Mouse (Mus musculus) Patski (cell line): ENCODE data around the gene Tcl1. TPM values are rescaled to one million over a fixed set of nuclear protein-coding genes. Genes with fewer than 3 reads are reported as not detected.
"Not testable (repeated sequence)": the region's sequence is repeated elsewhere in the genome, so short reads cannot be mapped to it uniquely, and the experiment has no call there.

ENCODE experiments used
- ATAC-seq: fragments of 100-300 bp; one replicate; pipeline ENCODE4 v1.8.0; 2021
- CTCF ChIA-PET: fragments of 350-600 bp; sonication (Branson Sonifier 250); formaldehyde crosslinking; loops from one replicate; lab custom pipeline; 2022; ENCODE audit warnings: inconsistent platforms; lab: Charles Lee
- POLR2A ChIA-PET: fragments of 350-600 bp; sonication (Branson Sonifier 250); formaldehyde crosslinking; loops from one replicate; lab custom pipeline; 2022; ENCODE audit warnings: antibody characterized with exemption, inconsistent platforms; lab: Charles Lee
- DNase-seq: peaks from one replicate; pipeline ENCODE4 v3.0.0-alpha.2; 2011; ENCODE audit warnings: low read depth, low spot score
- H3K27me3 ChIP-seq: fragments of 371-371 bp; one replicate; pipeline ENCODE4 v1.5.1; 2021
- CTCF ChIP-seq: fragments of 100-300 bp; IDR thresholded peaks from one replicate; pipeline ENCODE4 v1.5.1; 2021
- in situ Hi-C: fragments of 300-500 bp; cut with MboI; formaldehyde crosslinking; loops from 3 replicates; pipeline ENCODE4 v1.11.1; 2018; ENCODE audit warnings: low pct_unique_long_range_greater_than_20kb, mixed read lengths
- polyA plus RNA-seq: library from polyadenylated mRNA; unstranded; gene quantifications from one replicate; pipeline ENCODE4 v1.2.3, GENCODE M21; 2021

The Tcl1 gene
- polyA plus RNA-seq, 1 experiment from 2014 or later: not detected

DNA sequence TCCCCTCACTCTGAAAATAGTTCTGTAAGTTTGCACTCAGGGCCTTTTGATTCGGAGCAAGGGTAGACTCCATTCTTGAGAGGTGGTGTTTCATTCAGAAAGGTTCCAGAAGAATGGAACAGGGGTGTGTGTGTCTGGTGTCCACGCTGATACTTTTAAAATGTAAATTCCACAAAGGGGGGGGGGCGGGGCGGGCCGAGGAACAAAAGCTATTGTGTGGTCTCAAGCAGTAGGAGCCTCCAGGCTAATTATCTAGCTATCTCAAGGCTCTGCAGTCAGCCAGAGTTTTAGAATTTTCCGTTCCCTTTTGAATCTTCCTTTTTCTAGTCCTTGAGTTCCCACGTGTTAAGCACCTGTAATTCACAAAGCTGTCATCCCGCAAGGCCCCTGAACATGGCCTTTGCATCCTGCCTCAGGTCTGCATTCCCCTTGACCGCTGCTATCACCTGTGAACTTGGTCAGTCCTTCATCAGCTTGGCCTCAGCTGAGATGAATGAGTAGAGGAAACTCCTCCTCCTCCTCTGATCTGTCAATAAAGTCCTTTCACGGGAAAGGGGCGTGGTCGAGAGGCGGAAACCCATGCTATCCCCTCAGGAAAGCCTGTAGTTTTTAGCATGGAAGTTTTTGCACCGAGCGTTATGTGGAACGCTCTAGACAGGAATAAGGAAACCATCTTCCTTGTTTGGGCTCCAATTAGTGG is 2.2 kb upstream of the Tcl1 start:
- DNase-seq: no peak
- in situ Hi-C loops: no loop called here
- peaks cover 11% of the 10 kb centered on the region for H3K27me3 ChIP-seq
- ChIA-PET POLR2A (no interaction called here), CTCF (no interaction called here)
- ATAC-seq: no peak
- no peak for TF ChIP-seq CTCF

DNA sequence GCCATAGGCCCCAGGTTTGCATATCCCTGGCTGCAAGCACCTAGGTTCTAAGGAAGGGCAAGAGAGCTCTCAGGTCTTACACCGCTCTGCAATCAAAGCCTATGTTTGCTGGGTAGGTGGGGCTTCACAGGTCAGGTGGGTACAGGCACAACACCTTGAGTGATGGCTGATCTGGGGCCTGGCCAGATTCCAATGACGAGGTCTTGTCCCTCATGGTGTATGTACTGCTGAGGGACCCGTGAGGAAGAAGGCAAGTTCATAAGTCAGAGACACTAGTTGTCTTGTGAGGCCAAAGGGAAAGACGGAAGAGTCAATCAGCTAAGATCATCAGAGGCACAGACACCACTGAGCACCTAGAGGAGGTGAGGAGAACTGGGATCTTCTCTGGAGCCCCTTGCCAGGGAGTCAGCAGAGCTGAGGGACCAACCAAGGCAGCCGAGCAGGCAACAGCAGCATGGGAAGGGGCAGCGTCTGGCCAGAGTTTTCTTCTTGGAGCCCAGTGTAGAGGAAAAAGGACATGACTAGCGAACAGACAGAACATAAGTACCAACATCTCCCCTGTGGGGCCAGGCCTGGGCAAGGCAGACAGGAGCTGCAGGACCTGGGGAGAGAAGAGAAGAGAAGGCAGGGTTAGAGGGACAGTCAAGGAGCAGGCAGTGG is 5.4 kb downstream of the Tcl1 start:
- peaks cover 23% of the 10 kb centered on the region for H3K27me3 ChIP-seq
- in situ Hi-C loops: no loop called here
- ATAC-seq (no peak), DNase-seq (no peak)
- TF ChIP-seq CTCF: no peak
- ChIA-PET POLR2A (no interaction called here), CTCF (no interaction called here)

DNA sequence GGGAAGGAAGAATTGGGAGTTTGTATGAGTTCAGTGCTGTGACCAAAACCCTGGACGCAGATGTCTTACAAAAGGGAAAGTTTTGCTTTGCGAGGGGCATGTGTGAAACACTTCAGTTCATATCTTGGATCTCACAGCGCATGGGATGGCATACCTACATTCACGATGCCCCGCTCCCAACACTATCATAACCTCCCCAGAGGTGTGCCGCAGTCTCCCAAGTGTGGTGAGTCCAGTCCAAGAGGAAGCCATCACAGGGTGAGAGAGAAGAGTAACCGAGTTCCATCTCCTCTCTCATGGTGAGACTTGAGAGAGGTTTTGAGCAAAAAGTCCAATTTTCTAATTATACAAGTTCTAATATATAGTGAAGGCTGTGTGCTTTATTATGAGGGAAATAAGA is 13.4 kb downstream of the Tcl1 start:
- POLR2A ChIA-PET: no interaction called here
- in situ Hi-C loops: no loop called here
- no peak for ATAC-seq
- no peak for TF ChIP-seq CTCF
- CTCF ChIA-PET: no interaction called here
- DNase-seq: no peak
- H3K27me3 ChIP-seq: peaks cover 27% of the 10 kb centered on the region

DNA sequence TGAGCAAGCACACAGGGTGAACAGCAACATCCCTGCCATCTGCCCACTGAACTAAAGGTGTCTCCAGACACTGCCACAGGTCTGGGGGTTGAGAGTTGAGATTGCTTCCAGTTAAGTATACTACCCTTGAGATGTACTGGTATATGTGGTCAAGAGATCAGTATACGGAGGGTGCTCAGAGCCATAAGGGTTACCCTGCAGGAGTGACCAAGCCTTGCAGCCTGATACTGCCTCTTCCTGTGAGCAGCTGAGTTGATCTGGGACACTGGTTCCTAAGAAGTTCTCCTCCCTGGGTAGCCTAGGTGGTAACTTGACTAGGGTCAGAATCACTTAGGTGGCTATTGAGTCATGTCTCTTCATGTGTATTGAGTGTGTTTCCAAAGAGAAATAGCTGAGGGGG is 14.2 kb downstream of the Tcl1 start:
- ChIA-PET CTCF (no interaction called here), POLR2A (no interaction called here)
- in situ Hi-C loops: no loop called here
- TF ChIP-seq CTCF: no peak
- no peak for DNase-seq
- H3K27me3 ChIP-seq: peaks cover 21% of the 10 kb centered on the region
- ATAC-seq: no peak

DNA sequence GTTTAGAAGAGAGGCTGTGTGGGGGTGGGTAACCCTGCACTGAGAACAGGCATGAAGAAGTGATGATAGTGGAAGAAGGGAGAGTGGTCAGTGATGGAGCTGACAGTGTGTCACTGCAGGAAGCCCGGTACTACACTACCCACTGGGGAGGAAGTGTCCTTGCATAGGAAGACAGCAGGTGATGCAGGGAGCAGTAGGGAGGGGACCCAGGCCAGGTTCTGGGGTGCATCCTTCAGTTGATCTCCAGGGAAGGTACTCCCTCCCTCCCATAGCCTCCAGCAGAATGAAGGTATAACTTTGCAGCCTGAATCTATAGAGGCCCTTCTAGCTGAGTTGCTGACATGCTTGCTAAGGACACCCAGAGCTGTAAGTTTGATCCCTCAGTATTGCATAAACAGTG is 15.5 kb downstream of the Tcl1 start:
- ChIA-PET CTCF (no interaction called here), POLR2A (interaction anchor here (0.7 kb wide), 1 partner anchor 1581 kb away, joined by 4 read pairs; no protein-coding TSS in a partner anchor)
- peaks cover 19% of the 10 kb centered on the region for H3K27me3 ChIP-seq
- TF ChIP-seq CTCF: no peak
- ATAC-seq (no peak), DNase-seq (no peak)
- in situ Hi-C loops: no loop called here

DNA sequence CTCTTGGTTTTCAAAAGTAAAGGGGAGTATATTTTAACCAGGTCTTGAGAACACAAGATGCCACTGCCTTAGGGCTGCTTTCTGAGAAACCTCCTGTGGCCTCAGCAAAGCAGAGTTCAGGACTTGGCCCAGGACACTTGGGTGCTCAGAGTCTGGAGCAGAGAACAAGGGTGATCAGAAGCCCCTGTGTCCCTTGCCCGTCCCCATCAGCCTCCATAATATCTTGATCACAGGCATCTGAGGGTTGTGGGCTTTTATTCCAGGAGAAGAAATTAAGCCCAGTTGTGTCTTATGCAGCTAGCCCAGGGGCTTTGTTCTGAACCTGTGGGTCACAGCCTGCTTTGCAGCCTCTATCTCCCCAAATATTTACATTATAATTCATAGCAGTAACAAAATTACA is 20.9 kb downstream of the Tcl1 start, which contains the start of gene Tcl1b4:
Gene Tcl1b4 (plus strand): TSS at position 301 of the 400 bp plus-strand sequence.
- POLR2A ChIA-PET, ATAC-seq, H3K27me3 ChIP-seq, CTCF ChIA-PET, DNase-seq, in situ Hi-C loops: not testable (repeated sequence)

DNA sequence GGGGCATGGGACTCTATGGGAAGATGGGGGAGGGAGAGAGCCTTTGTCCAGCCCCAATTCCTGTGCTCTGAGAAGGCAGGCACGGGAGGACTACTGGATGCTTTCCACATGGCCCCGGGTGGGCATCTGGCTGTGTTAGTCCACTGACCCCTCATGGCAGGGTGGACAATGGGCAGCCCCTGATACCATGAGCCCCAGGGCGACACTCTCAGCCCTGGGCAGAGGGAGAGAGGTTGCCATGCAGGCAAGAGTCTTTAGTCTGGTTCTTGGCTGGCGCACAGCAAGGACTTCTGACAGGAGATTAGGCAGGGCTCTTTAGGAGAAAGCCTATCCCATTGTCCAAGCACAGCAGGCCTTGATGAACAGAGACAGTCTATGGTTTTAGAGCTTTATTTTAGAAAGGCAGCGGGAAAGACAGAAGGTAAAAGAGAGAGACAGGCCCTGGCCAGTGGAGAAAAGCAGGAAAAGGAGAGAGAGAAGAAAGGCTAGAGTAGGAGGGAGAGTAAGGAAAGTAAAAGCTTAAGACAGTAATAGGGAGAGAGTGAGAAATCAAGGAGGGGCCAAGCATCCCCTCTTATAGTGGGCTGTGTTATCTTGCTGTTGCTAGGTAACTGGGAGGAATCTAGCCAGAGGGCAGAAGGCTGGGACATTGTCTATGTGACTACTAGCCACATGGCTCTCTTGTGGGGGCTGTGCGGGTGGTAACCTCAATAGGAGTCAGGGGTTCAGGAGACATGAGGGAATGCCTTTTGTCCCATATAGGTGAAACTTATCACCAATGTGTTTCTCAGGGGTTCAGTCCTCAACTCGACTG is 22.7 kb downstream of the Tcl1 start:
- H3K27me3 ChIP-seq, in situ Hi-C loops, DNase-seq, ATAC-seq, POLR2A ChIA-PET, CTCF ChIA-PET: not testable (repeated sequence)

DNA sequence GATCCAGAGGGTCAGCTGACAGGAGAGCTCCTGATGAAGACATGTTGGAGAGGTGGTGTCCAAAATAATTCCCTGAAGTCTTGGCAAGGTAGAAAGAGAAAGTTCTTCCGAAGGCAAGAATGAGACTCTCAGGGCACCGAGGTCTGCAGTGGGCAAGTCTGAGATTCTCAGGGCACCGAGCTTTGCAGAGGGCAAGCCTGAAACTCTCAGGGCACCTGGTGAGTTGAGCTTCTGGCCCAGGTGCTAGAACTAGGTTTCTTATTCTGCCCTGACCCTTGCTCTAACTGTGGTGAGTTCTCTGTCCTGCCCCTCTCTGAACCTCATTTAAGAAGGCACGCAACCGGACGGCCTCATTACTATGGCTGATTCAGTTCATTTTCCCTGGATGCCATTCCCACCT is 31.9 kb downstream of the Tcl1 start, which contains the start of gene Tcl1b3:
Gene Tcl1b3 (plus strand): TSS at position 301 of the 400 bp plus-strand sequence.
- H3K27me3 ChIP-seq, in situ Hi-C loops, CTCF ChIA-PET, ATAC-seq, POLR2A ChIA-PET, DNase-seq: not testable (repeated sequence)

DNA sequence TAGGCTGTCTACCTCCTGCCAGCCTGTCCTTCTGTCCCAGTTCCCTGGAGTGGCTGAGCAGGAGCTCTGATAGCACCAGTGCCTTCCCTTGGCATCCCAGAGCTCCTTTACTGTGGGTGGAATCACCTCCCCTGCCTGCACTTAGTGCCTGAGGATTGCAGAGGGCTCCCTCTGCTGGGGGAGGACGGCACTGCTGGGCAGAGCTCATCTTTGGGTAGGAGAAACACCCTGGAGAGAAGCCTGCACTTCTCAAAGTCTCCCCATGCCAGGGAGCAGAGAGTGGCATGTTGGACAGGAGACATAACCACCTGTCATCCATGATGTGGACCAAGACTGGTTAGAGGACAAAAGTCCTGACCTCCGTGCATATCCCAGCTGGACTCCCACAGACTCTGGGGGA is 33.6 kb downstream of the Tcl1 start:
- POLR2A ChIA-PET, ATAC-seq, CTCF ChIA-PET, H3K27me3 ChIP-seq, in situ Hi-C loops, DNase-seq: not testable (repeated sequence)
- TF ChIP-seq CTCF: peak; percentile 37

DNA sequence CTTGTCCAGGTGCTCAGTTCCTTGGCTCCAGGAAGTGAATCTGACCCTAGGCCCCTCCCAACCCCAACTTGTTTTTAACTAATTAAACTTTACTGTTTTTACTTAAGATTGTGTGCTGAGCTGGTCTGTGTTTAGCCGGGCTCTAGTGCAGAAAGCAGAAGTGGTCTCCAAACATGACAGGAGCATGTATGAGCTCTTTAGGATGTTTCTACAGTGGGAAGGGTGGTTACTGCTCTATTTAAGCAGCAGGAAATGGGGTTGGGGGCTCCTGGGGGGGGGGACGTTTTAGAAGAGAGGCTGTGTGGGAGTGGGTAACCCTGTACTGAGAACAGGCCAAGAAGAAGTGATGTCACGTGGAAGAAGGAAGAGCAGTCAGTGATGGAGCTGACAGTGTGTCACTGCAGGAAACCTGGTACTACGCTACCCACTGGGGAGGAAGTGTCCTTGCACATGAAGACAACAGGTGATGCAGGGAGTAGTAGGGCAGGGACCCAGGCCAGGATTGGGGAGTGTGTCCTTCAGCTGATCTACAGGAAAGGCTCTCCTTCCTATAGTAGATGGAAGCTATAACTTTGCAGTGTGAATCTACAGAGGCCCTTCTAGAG is 41.5 kb downstream of the Tcl1 start:
- CTCF ChIA-PET: not testable (repeated sequence)

DNA sequence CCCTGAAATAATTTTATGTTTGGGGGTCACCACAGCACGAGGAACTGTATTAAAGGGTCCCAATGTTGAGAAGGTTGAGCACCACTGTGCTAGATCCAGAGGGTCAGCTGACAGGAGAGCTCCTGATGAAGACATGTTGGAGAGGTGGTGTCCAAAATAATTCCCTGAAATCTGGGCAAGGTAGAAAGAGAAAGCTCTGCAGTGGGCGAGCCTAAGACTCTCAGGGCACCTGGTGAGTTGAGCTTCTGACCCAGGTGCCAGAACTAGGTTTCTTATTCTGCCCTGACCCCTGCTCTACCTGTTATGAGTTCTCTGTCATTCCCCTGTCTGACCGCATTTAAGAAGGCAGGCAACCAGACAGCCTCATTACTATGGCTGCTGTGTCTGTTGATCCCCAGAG is 46.5 kb downstream of the Tcl1 start, which contains the start of gene Tcl1b5:
Gene Tcl1b5 (plus strand): TSS at position 301 of the 400 bp plus-strand sequence.
- POLR2A ChIA-PET, CTCF ChIA-PET, DNase-seq, in situ Hi-C loops, ATAC-seq: not testable (repeated sequence)
- H3K27me3 ChIP-seq: peaks cover 11% of the 10 kb centered on the region

More for the DNA sequence above, 41.5 kb downstream of the Tcl1 start:
- POLR2A ChIA-PET, H3K27me3 ChIP-seq, in situ Hi-C loops, DNase-seq, ATAC-seq: not testable (repeated sequence)
